Mouse (Mus musculus) CH12.LX (cell line): ENCODE results near the gene Zfyve16.

Source experiments
- EP300 ChIP-seq: IDR thresholded peaks from 2 replicates; pipeline ENCODE4 v1.6.1; 2011; ENCODE audit warnings: low read length, improper control_type of control experiment
- ZMIZ1 ChIP-seq: IDR thresholded peaks from 2 replicates; pipeline ENCODE4 v1.6.1; 2012; ENCODE audit warnings: low read depth, mild to moderate bottlenecking, inconsistent platforms, low read length, improper control_type of control experiment

DNA sequence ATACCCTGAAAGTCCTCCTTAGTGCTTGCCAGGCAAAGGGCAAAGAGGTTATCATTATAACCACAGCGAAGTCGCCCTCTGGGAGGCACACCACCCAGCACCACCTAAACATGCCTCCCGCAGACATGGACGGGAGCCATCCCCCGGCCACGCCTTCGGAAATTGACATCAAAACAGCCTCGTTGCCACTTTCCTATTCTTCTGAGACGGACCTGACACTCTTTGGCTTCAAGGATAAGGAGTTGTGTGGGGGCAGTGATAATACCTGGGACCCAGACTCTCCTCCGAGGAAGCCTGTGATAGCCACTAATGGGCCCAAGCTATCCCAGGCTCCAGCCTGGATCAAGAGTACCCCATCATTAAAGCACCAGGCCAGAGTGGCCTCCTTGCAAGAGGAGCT, 92.0 kb downstream of the Zfyve16 start:
- no peak for TF ChIP-seq EP300
- TF ChIP-seq ZMIZ1, result no peak
